Mouse (Mus musculus) midbrain, embryonic 16.5 days (tissue): ENCODE measurements around the gene A530032D15Rik. TPM values are rescaled to one million over a fixed set of nuclear protein-coding genes. Genes with fewer than 3 reads are reported as not detected.
"Not testable (repeated sequence)": the region's sequence is repeated elsewhere in the genome, so short reads cannot be mapped to it uniquely, and the experiment has no call there.

Experiments
- ATAC-seq: fragments of 200-750 bp; cut with Nextera tagmentation; 2 replicates; pipeline ENCODE4 v1.8.0; 2017; ENCODE audit warnings: moderate TSS enrichment
- H3K27ac ChIP-seq: fragments of 300-500 bp; sonication (generic); 2 replicates; pipeline ENCODE4 v1.5.1; 2014; ENCODE audit warnings: mild to moderate bottlenecking, low read length, mixed read lengths
- H3K27me3 ChIP-seq: fragments of 300-500 bp; sonication (generic); 2 replicates; pipeline ENCODE4 v1.6.1; 2014; ENCODE audit warnings: low read depth, low read length, mixed read lengths; ENCODE audit not compliant: control insufficient read depth, insufficient read depth
- H3K36me3 ChIP-seq: fragments of 300-500 bp; sonication (generic); 2 replicates; pipeline ENCODE4 v1.6.1; 2014; ENCODE audit warnings: mild to moderate bottlenecking, low read length, moderate library complexity, mixed read lengths; ENCODE audit not compliant: control insufficient read depth, insufficient read depth
- H3K4me1 ChIP-seq: fragments of 300-500 bp; sonication (generic); 2 replicates; pipeline ENCODE4 v1.6.1; 2014; ENCODE audit warnings: mild to moderate bottlenecking, low read length, mixed read lengths; ENCODE audit not compliant: control insufficient read depth, insufficient read depth
- H3K4me2 ChIP-seq: fragments of 300-500 bp; sonication (generic); 2 replicates; pipeline ENCODE4 v1.6.1; 2014; ENCODE audit warnings: mild to moderate bottlenecking, low read length, mixed read lengths
- H3K4me3 ChIP-seq: fragments of 300-500 bp; sonication (generic); 2 replicates; pipeline ENCODE4 v1.5.1; 2014; ENCODE audit warnings: low read depth, mild to moderate bottlenecking, low read length, moderate library complexity, mixed read lengths
- H3K9ac ChIP-seq: fragments of 300-500 bp; sonication (generic); 2 replicates; pipeline ENCODE4 v1.6.1; 2014; ENCODE audit warnings: low read depth, low read length, mixed read lengths
- H3K9me3 ChIP-seq: fragments of 300-500 bp; sonication (generic); replicated peaks from 2 replicates; pipeline ENCODE4 v1.6.1; 2014; ENCODE audit warnings: mild to moderate bottlenecking, low read length, mixed read lengths; ENCODE audit not compliant: control insufficient read depth, poor library complexity, severe bottlenecking
- WGBS: fragments of 180-500 bp; shearing (Covaris S2); extraction: QIAGEN DNeasy Blood & Tissue Kit; methylation state at CpG from one replicate; pipeline ENCODE4 v1.1.7; 2014; 5-methylcytosine and 5-hydroxymethylcytosine counted together
- polyA plus RNA-seq: library from polyadenylated mRNA; unstranded; fragments of >200 nt; fragmentation: Nextera tagmentation; extraction: Ambion mirVana; gene quantifications from 2 replicates; pipeline ENCODE4 v1.2.1, GENCODE M21; 2015

A530032D15Rik gene
- polyA plus RNA-seq, 1 experiment from 2014 or later, result not detected

DNA sequence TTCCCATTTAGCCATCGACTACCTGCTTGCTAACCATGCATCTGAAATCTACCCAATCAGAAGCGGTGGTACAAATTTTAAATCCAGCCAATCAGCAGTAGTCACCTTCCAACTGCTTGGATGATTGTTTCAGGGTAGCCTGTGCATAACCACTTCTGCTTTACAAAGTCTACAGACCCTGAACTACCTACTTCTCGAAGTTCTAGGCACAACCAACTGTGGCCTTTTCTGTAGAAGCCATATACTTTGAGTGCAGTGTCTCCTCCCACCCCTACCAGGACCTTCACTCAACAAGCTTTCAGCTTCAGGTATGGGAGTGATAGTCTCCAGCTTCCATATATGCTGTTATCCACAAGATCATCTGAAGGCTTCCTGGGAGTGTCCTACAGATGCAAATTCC is 17.5 kb downstream of the A530032D15Rik start:
- 44% methylated on average over 1 of the region's 3 CpGs for WGBS
- not testable (repeated sequence) for ATAC-seq, H3K9ac ChIP-seq, H3K4me2 ChIP-seq, H3K27me3 ChIP-seq, H3K36me3 ChIP-seq, H3K4me3 ChIP-seq, H3K9me3 ChIP-seq, H3K27ac ChIP-seq, H3K4me1 ChIP-seq

DNA sequence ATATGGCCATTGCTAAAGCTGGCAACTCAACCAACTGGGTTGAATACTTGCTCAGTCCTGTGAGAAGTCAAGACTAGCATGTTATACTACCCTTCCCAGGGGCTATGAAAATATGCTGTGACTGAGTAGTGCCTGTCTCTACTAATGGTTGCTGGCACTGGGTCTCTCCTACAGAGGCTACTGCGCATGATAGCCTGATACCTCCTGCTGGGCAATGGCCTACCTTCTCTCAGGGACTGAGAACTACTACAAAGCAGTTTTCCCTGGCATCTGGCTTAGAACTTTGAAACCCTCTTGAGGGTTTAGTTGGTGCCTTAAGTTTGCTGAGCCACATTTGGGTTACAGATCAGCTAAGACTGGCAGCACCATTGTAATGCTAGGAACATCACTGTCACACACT is 23.4 kb downstream of the A530032D15Rik start:
- H3K4me3 ChIP-seq, H3K36me3 ChIP-seq, H3K4me2 ChIP-seq, H3K9ac ChIP-seq, H3K27ac ChIP-seq, H3K27me3 ChIP-seq, ATAC-seq, H3K4me1 ChIP-seq, H3K9me3 ChIP-seq: not testable (repeated sequence)
- WGBS, result 50% methylated on average over 1 of the region's 1 CpGs

DNA sequence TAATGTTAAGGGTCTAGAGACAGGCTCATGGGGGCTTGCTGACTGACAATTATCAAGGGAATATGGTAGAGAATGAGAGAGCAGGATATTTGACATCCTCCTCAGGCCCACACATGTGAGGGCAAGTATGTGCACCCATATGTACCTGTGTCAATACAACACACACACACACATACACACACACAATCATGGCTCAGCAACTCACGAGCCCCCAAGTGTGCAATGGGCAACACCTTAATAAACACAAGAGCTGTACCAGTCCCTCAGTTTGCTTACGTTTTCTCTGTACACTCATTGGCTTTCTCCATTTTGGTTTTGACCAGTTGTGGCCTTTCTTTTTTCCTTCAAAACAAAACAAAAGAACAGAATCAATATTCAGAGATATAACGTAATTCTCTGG is 24.9 kb downstream of the A530032D15Rik start:
- H3K36me3 ChIP-seq, H3K4me2 ChIP-seq, ATAC-seq, H3K27ac ChIP-seq, H3K9me3 ChIP-seq, H3K27me3 ChIP-seq, H3K4me1 ChIP-seq, H3K9ac ChIP-seq, H3K4me3 ChIP-seq: not testable (repeated sequence)
- WGBS, result 53% methylated on average over 3 of the region's 3 CpGs

DNA sequence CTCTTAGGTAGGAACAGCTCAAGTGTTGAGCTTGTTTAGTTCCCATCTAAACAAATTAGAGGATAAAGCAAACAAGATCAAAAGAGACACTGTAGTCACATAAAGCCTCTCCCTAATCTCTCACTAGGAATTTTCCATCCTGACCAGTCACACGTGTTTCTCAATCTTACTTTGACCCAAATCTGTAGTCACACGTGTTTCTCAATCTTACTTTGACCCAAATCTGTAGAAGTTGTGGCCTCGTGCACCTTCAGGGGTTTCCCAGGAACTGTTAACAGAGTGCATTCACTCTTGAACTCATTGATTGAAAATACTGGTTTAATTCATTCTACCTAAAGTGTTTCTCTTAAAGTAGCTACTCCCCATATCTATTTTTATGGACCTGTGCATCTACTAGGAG is 36.6 kb downstream of the A530032D15Rik start:
- not testable (repeated sequence) for H3K36me3 ChIP-seq, H3K4me1 ChIP-seq, H3K9ac ChIP-seq, ATAC-seq, H3K27ac ChIP-seq, H3K4me2 ChIP-seq, H3K27me3 ChIP-seq, H3K9me3 ChIP-seq, H3K4me3 ChIP-seq
- 66% methylated on average over 3 of the region's 3 CpGs for WGBS

DNA sequence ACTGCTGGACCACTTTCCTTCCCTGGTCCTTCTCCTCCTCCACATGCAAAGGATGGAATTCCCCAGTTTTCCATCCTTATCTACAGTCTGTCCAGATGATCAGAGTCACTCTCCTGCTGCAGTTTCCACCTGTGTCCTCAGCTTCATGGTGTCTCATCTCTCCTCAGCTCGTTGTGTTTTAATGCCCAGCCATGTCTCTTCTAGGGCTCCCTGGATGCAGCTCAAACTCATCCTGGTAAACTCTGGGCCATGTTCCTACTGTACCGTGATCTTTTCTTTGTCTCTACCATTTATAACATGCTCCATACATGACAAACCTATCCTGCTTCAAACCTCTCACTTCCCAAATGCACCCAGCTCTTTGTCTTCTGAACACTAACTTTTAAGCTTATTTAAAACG is 38.0 kb downstream of the A530032D15Rik start:
- H3K4me3 ChIP-seq, H3K27me3 ChIP-seq, H3K4me1 ChIP-seq, H3K9ac ChIP-seq, ATAC-seq, H3K27ac ChIP-seq, H3K36me3 ChIP-seq, H3K4me2 ChIP-seq, H3K9me3 ChIP-seq: not testable (repeated sequence)
- 69% methylated on average over 3 of the region's 3 CpGs for WGBS

DNA sequence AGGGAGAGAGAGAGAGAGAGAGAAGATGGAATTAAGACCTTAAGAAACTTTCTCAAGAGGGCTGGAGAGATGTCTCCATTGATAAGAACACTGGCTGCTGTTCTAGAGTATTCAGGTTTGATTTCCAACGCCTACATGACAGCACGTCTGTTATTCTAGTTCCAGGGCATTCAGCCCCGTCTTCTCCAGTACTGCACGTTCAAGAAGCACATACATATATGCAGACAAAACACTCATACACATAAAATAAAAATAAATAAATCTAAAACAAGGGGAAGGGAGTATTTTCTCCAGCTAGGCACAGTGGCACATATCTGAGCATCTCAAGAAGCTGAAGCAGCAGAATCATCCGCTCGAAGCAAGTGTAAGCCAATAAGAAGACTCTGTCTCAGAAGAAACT is 73.9 kb downstream of the A530032D15Rik start:
- not testable (repeated sequence) for H3K36me3 ChIP-seq, H3K9ac ChIP-seq, H3K4me1 ChIP-seq, H3K9me3 ChIP-seq, H3K4me3 ChIP-seq, H3K27me3 ChIP-seq, H3K27ac ChIP-seq, ATAC-seq, H3K4me2 ChIP-seq
- WGBS, result 78% methylated on average over 4 of the region's 6 CpGs

DNA sequence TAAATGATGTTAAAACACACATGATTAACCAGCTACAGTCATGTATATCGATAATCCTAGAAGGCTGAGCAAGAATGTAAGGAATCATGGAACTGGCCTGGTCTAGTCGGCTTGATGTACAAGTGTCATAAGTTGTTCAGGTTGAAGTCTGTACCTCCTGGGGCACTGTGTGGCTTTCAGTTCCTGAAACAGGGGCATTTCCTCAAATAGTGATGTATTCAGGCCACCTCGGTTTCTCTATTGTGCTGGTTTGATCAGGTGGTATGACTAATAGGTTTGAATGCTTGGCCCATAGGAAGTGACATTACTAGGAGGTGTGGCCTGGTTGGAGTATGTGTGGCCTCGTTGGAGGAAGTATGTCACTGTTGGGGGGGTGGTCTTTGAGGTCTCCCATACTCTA is 75.3 kb downstream of the A530032D15Rik start:
- H3K4me2 ChIP-seq, H3K4me1 ChIP-seq, H3K9me3 ChIP-seq, H3K27ac ChIP-seq, H3K36me3 ChIP-seq, H3K4me3 ChIP-seq, H3K27me3 ChIP-seq, H3K9ac ChIP-seq, ATAC-seq: not testable (repeated sequence)
- 93% methylated on average over 3 of the region's 4 CpGs for WGBS

DNA sequence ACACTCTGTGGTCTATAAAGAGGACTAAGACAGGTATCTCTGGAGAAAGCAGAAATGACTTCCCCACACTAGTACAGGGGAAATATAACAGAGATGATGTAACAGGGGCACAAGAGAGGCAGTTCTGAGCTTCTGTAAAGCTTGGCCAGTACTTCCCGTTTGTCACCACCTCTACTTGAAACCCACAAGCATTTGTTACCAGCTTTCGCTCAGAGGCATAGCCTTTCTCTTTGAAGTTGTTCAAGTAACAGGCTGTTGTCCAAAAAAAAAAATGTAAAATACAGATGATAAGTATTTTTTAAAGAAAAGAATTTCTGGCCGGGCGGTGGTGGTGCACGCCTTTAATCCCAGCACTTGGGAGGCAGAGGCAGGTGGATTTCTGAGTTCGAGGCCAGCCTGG is 76.0 kb downstream of the A530032D15Rik start:
- H3K4me1 ChIP-seq, H3K4me2 ChIP-seq, ATAC-seq, H3K9ac ChIP-seq, H3K27me3 ChIP-seq, H3K36me3 ChIP-seq, H3K4me3 ChIP-seq, H3K27ac ChIP-seq, H3K9me3 ChIP-seq: not testable (repeated sequence)
- WGBS, result 96% methylated on average over 5 of the region's 6 CpGs
